Mouse (Mus musculus): ENCODE measurements around the gene Tmc6. TPM values are rescaled to one million over a fixed set of nuclear protein-coding genes. Genes with fewer than 3 reads are reported as not detected.

The Tmc6 gene
- polyA plus RNA-seq, 1 experiment from 2014 or later: 19.8 TPM

GRCm38 (mm10) chr11:117803166-117803688, 21.2 kb upstream of the Tmc6 start:
- no peak for DNase-seq (ENCODE audit: low spot score)
- H3K27ac ChIP-seq (replicated peaks): no peak overlapping the region

GRCm38 (mm10) chr11:117801650-117802049, 19.7 kb upstream of the Tmc6 start:
- Histone ChIP-seq H3K36me3 (replicated peaks) (no peaks in the 10 kb centered on the region), H3K4me1 (peaks cover 31% of the 10 kb centered on the region), H3K9me3 (no peaks in the 10 kb centered on the region), H3K4me3 (no peak overlapping the region), H3K27me3 (replicated peaks; ENCODE audit: low read depth, poor library complexity, severe bottlenecking) (peaks cover 8% of the 10 kb centered on the region; the same call in 1 of the 2 replicates), H3K27ac (replicated peaks) (no peak overlapping the region)
- WGBS: 60% methylated on average over 7 of the region's 7 CpGs
- no peak for DNase-seq (ENCODE audit: low spot score)

More at GRCm38 (mm10) chr11:117803166-117803688, 21.2 kb upstream of the Tmc6 start:
- H3K4me1 ChIP-seq: peaks cover 17% of the 10 kb centered on the region
- H3K4me3 ChIP-seq: no peak overlapping the region
- H3K9me3 ChIP-seq: no peaks in the 10 kb centered on the region
- 88% methylated on average over 3 of the region's 3 CpGs for WGBS
- H3K27me3 ChIP-seq (replicated peaks; ENCODE audit: low read depth, poor library complexity, severe bottlenecking): peaks cover 3% of the 10 kb centered on the region; the same call in 1 of the 2 replicates
- H3K36me3 ChIP-seq (replicated peaks): no peaks in the 10 kb centered on the region

- H3K36me3 ChIP-seq (replicated peaks): no peaks in the 10 kb centered on the region
- 87% methylated on average over 7 of the region's 7 CpGs for WGBS
- DNase-seq (ENCODE audit: low spot score): no peak
- H3K4me3 ChIP-seq: no peak overlapping the region
- no peak overlapping the region for H3K27ac ChIP-seq (replicated peaks)
- no peaks in the 10 kb centered on the region for H3K9me3 ChIP-seq
- peaks cover 8% of the 10 kb centered on the region; the same call in 1 of the 2 replicates for H3K27me3 ChIP-seq (replicated peaks; ENCODE audit: low read depth, poor library complexity, severe bottlenecking)
- H3K4me1 ChIP-seq: peaks cover 34% of the 10 kb centered on the region
These were observed 18.0 kb upstream of the Tmc6 start for GRCm38 (mm10) chr11:117800038-117800437.

- peaks cover 39% of the 10 kb centered on the region for H3K4me1 ChIP-seq
- WGBS: 69% methylated on average over 5 of the region's 5 CpGs
- DNase-seq (ENCODE audit: low spot score): no peak
- peak overlapping the region; percentile 25; the same call in 1 of the 2 replicates for H3K27ac ChIP-seq (replicated peaks)
- H3K4me3 ChIP-seq: peak overlapping the region; percentile 32; the same call in 1 of the 2 replicates
- H3K9me3 ChIP-seq: no peaks in the 10 kb centered on the region
- H3K36me3 ChIP-seq (replicated peaks): no peaks in the 10 kb centered on the region
- H3K27me3 ChIP-seq (replicated peaks; ENCODE audit: low read depth, poor library complexity, severe bottlenecking): peaks cover 8% of the 10 kb centered on the region; the same call in 1 of the 2 replicates
These were observed 17.2 kb upstream of the Tmc6 start for GRCm38 (mm10) chr11:117799174-117799573.

- WGBS: 52% methylated on average over 2 of the region's 2 CpGs
- Histone ChIP-seq H3K9me3 (no peaks in the 10 kb centered on the region), H3K4me3 (peak overlapping the region; percentile 32; the same call in 1 of the 2 replicates), H3K4me1 (peaks cover 39% of the 10 kb centered on the region), H3K27me3 (replicated peaks; ENCODE audit: low read depth, poor library complexity, severe bottlenecking) (peaks cover 13% of the 10 kb centered on the region), H3K36me3 (replicated peaks) (no peaks in the 10 kb centered on the region), H3K27ac (replicated peaks) (no peak overlapping the region; the same call in 1 of the 2 replicates)
- DNase-seq (ENCODE audit: low spot score): no peak
These were observed 16.2 kb upstream of the Tmc6 start for GRCm38 (mm10) chr11:117798160-117798541.

- Histone ChIP-seq H3K27me3 (replicated peaks; ENCODE audit: low read depth, poor library complexity, severe bottlenecking) (peaks cover 15% of the 10 kb centered on the region), H3K27ac (replicated peaks) (peak within 1 kb of the TSS; percentile 54), H3K4me1 (peaks cover 41% of the 10 kb centered on the region), H3K4me3 (peak within 1 kb of the TSS; percentile 32; the same call in 1 of the 2 replicates), H3K36me3 (replicated peaks) (no peaks in the 10 kb centered on the region), H3K9me3 (no peaks in the 10 kb centered on the region)
- no peak for DNase-seq (ENCODE audit: low spot score)
- 64% methylated on average over 9 of the region's 9 CpGs for WGBS
These were observed 15.6 kb upstream of the Tmc6 start, which contains the start of gene 6030468B19Rik for GRCm38 (mm10) chr11:117797511-117798159. TSS of gene 6030468B19Rik (plus strand) at chr11:117797660.

GRCm38 (mm10) chr11:117796954-117797353, 15.0 kb upstream of the Tmc6 start:
- WGBS: 43% methylated on average over 5 of the region's 5 CpGs
- Histone ChIP-seq H3K36me3 (replicated peaks) (no peaks in the 10 kb centered on the region), H3K27me3 (replicated peaks; ENCODE audit: low read depth, poor library complexity, severe bottlenecking) (peaks cover 22% of the 10 kb centered on the region), H3K4me1 (peaks cover 48% of the 10 kb centered on the region), H3K4me3 (no peak overlapping the region), H3K9me3 (no peaks in the 10 kb centered on the region), H3K27ac (replicated peaks) (peak overlapping the region; percentile 54; the same call in 1 of the 2 replicates)
- DNase-seq (ENCODE audit: low spot score): no peak

- H3K27me3 ChIP-seq (replicated peaks; ENCODE audit: low read depth, poor library complexity, severe bottlenecking): peaks cover 46% of the 10 kb centered on the region
- no peaks in the 10 kb centered on the region for H3K9me3 ChIP-seq
- DNase-seq (ENCODE audit: low spot score): no peak
- 65% methylated on average over 4 of the region's 4 CpGs for WGBS
- no peaks in the 10 kb centered on the region for H3K36me3 ChIP-seq (replicated peaks)
- H3K4me3 ChIP-seq: no peak overlapping the region
- no peak overlapping the region for H3K27ac ChIP-seq (replicated peaks)
- H3K4me1 ChIP-seq: peaks cover 57% of the 10 kb centered on the region
These were observed 12.1 kb upstream of the Tmc6 start for GRCm38 (mm10) chr11:117794035-117794551.

GRCm38 (mm10) chr11:117792281-117792888, 10.4 kb upstream of the Tmc6 start:
- Histone ChIP-seq H3K27ac (replicated peaks) (peak overlapping the region; percentile 57), H3K9me3 (no peaks in the 10 kb centered on the region), H3K27me3 (replicated peaks; ENCODE audit: low read depth, poor library complexity, severe bottlenecking) (peaks cover 38% of the 10 kb centered on the region), H3K36me3 (replicated peaks) (no peaks in the 10 kb centered on the region), H3K4me3 (peak overlapping the region; percentile 46), H3K4me1 (peaks cover 40% of the 10 kb centered on the region)
- DNase-seq (ENCODE audit: low spot score): peak; percentile 70
- 6% methylated on average over 22 of the region's 22 CpGs for WGBS

GRCm38 (mm10) chr11:117791441-117791761, 9.4 kb upstream of the Tmc6 start:
- H3K27ac ChIP-seq (replicated peaks): no peak overlapping the region
- 82% methylated on average over 9 of the region's 9 CpGs for WGBS
- no peak overlapping the region for H3K4me3 ChIP-seq

GRCm38 (mm10) chr11:117790703-117791440, 8.9 kb upstream of the Tmc6 start:
- peaks cover 39% of the 10 kb centered on the region for H3K27me3 ChIP-seq (replicated peaks; ENCODE audit: low read depth, poor library complexity, severe bottlenecking)
- peaks cover 32% of the 10 kb centered on the region for H3K4me1 ChIP-seq
- H3K27ac ChIP-seq (replicated peaks): peak overlapping the region; percentile 25; the same call in 1 of the 2 replicates
- H3K36me3 ChIP-seq (replicated peaks): no peaks in the 10 kb centered on the region
- no peaks in the 10 kb centered on the region for H3K9me3 ChIP-seq
- peak overlapping the region; percentile 40 for H3K4me3 ChIP-seq
- 26% methylated on average over 23 of the region's 23 CpGs for WGBS
- no peak for DNase-seq (ENCODE audit: low spot score)

More at GRCm38 (mm10) chr11:117791441-117791761, 9.4 kb upstream of the Tmc6 start:
- Histone ChIP-seq H3K27me3 (replicated peaks; ENCODE audit: low read depth, poor library complexity, severe bottlenecking) (peaks cover 38% of the 10 kb centered on the region), H3K36me3 (replicated peaks) (no peaks in the 10 kb centered on the region), H3K4me1 (peaks cover 35% of the 10 kb centered on the region), H3K9me3 (no peaks in the 10 kb centered on the region)
- no peak for DNase-seq (ENCODE audit: low spot score)

GRCm38 (mm10) chr11:117790286-117790685, 8.3 kb upstream of the Tmc6 start:
- DNase-seq (ENCODE audit: low spot score): peak; percentile 78
- peak overlapping the region; percentile 40 for H3K4me3 ChIP-seq
- no peaks in the 10 kb centered on the region for H3K9me3 ChIP-seq
- no peaks in the 10 kb centered on the region for H3K36me3 ChIP-seq (replicated peaks)
- peaks cover 32% of the 10 kb centered on the region for H3K4me1 ChIP-seq
- WGBS: 6% methylated on average over 14 of the region's 14 CpGs
- peak overlapping the region; percentile 25; the same call in 1 of the 2 replicates for H3K27ac ChIP-seq (replicated peaks)
- peaks cover 45% of the 10 kb centered on the region for H3K27me3 ChIP-seq (replicated peaks; ENCODE audit: low read depth, poor library complexity, severe bottlenecking)
